Mouse (Mus musculus): ENCODE measurements around the gene Hsp90ab1.

DNA sequence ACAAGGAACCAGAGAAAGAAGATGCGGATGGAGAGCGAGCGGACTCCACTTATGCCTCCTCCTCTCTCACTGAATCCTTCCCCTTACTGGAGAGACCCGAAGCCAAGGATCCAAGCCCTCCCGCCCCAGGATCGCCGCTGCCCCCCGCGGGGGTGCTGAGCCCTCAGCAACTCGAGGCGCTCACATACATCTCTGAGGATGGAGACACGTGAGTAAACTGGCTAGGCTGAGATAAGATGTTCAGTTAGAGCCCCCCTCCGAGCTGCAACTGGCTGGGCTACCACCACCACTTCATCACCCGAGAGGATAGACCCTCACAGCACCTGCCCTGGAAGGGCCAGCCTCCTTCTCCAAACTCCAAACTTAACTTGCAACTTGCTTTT lies 17.0 kb downstream of the Hsp90ab1 start:
- TF ChIP-seq POLR2A (IDR thresholded peaks at IDR 0.05; ENCODE audit: extremely low read depth, insufficient read depth, low read length) (no peak), CTCF (IDR thresholded peaks at IDR 0.05; ENCODE audit: extremely low read depth, insufficient read depth, low read length) (no peak)

Measured in cortical plate, adult 2 months (tissue).